Mouse (Mus musculus): Measurements from ENCODE around the gene Cd3eap.

Cd3eap gene

GRCm38 (mm10) chr7:19309884-19310641 is 49.2 kb downstream of the Cd3eap start, which contains the start of gene Fosb:
Gene Fosb, minus strand, starts transcription at chr7:19310051.
- in situ Hi-C loops (cut with MboI, MseI), result loop anchor here (5.0 to 10.0 kb wide), 2 partner anchors 32 to 55 kb away; partner anchors contain the start of gene Ercc1 (in 2 of the 2)

GRCm38 (mm10) chr7:19309278-19309883 is 49.9 kb downstream of the Cd3eap start:
- in situ Hi-C loops (cut with MboI, MseI), result loop anchor here (5.0 to 10.0 kb wide), 2 partner anchors 33 to 55 kb away; partner anchors contain the start of gene Ercc1 (in 2 of the 2)

- in situ Hi-C loops (cut with MboI, MseI), result loop anchor here (5.0 to 10.0 kb wide), 2 partner anchors 34 to 56 kb away; partner anchors contain the start of gene Ercc1 (in 2 of the 2)
These were observed 50.6 kb downstream of the Cd3eap start for GRCm38 (mm10) chr7:19308454-19309277.

GRCm38 (mm10) chr7:19307739-19308453 is 51.4 kb downstream of the Cd3eap start:
- in situ Hi-C loops (cut with MboI, MseI), result loop anchor here (5.0 to 10.0 kb wide), 2 partner anchors 34 to 57 kb away; partner anchors contain the start of gene Ercc1 (in 2 of the 2)

GRCm38 (mm10) chr7:19306819-19307738 is 52.2 kb downstream of the Cd3eap start:
- in situ Hi-C loops (cut with MboI, MseI), result loop anchor here (5.0 to 10.0 kb wide), 2 partner anchors 35 to 58 kb away; partner anchors contain the start of gene Ercc1 (in 2 of the 2)

Measured in T-helper 17 cell (primary cell).